Mouse (Mus musculus) heart, embryonic 15.5 days (tissue): ENCODE results near the gene Nat9. TPM values are rescaled to one million over a fixed set of nuclear protein-coding genes. Genes with fewer than 3 reads are reported as not detected.
A peak's percentile ranks its signal among the peaks of the same experiment; 100 is the strongest.

Experiments used
- ATAC-seq: fragments of 200-750 bp; cut with Nextera tagmentation; replicated peaks from 2 replicates; pipeline ENCODE4 v1.8.0; 2017; ENCODE audit warnings: low read depth, moderate TSS enrichment; ENCODE audit not compliant: insufficient number of reproducible peaks, insufficient read depth, low FRiP score
- H3K27ac ChIP-seq: fragments of 300-500 bp; sonication (generic); 2 replicates; pipeline ENCODE4 v1.5.1; 2015; ENCODE audit warnings: mild to moderate bottlenecking, inconsistent platforms
- H3K27me3 ChIP-seq: fragments of 300-500 bp; sonication (generic); 2 replicates; pipeline ENCODE4 v1.6.1; 2015; ENCODE audit warnings: inconsistent platforms
- H3K36me3 ChIP-seq: fragments of 300-500 bp; sonication (generic); 2 replicates; pipeline ENCODE4 v1.6.1; 2015; ENCODE audit warnings: mild to moderate bottlenecking, inconsistent platforms
- H3K4me1 ChIP-seq: fragments of 300-500 bp; sonication (generic); replicated peaks from 2 replicates; pipeline ENCODE4 v1.6.1; 2015; ENCODE audit warnings: inconsistent platforms
- H3K4me2 ChIP-seq: fragments of 300-500 bp; sonication (generic); 2 replicates; pipeline ENCODE4 v1.6.1; 2015; ENCODE audit warnings: inconsistent platforms, mild to moderate bottlenecking, moderate library complexity
- H3K4me3 ChIP-seq: fragments of 300-500 bp; sonication (generic); 2 replicates; pipeline ENCODE4 v1.5.1; 2015; ENCODE audit warnings: mild to moderate bottlenecking, inconsistent platforms
- H3K9ac ChIP-seq: fragments of 300-500 bp; sonication (generic); 2 replicates; pipeline ENCODE4 v1.6.1; 2015; ENCODE audit warnings: mild to moderate bottlenecking, inconsistent platforms
- H3K9me3 ChIP-seq: fragments of 300-500 bp; sonication (generic); replicated peaks from 2 replicates; pipeline ENCODE4 v1.6.1; 2016; ENCODE audit warnings: inconsistent platforms
- WGBS: fragments of 180-500 bp; shearing (Covaris S2); methylation state at CpG from one replicate; pipeline ENCODE4 v1.1.7; 2015; ENCODE audit warnings: mixed read lengths; 5-methylcytosine and 5-hydroxymethylcytosine counted together
- polyA plus RNA-seq: library from polyadenylated mRNA; unstranded; fragments of >200 nt; fragmentation: Nextera tagmentation; extraction: Ambion mirVana; gene quantifications from 2 replicates; pipeline ENCODE4 v1.2.1, GENCODE M21; 2015

Gene Nat9
- polyA plus RNA-seq, 1 experiment from 2014 or later = 16.2 TPM

GRCm38 (mm10) chr11:115212116-115212515, 24.5 kb upstream of the Nat9 start:
- Histone ChIP-seq H3K9me3 (no peaks in the 10 kb centered on the region), H3K27ac (no peak overlapping the region), H3K9ac (no peak overlapping the region), H3K4me1 (peaks cover 20% of the 10 kb centered on the region), H3K4me2 (no peak overlapping the region), H3K4me3 (no peak overlapping the region), H3K36me3 (no peaks in the 10 kb centered on the region), H3K27me3 (0 out of 2 replicates have a peak, but pooled peaks cover 4% of the 10 kb centered on the region)
- WGBS = 62% methylated on average over 13 of the region's 13 CpGs
- ATAC-seq = no peak

GRCm38 (mm10) chr11:115209958-115210357, 22.3 kb upstream of the Nat9 start:
- H3K27ac ChIP-seq = 0 out of 2 replicates have a peak overlapping the region, but pooled peaks have one; percentile 2
- no peak overlapping the region for H3K4me2 ChIP-seq
- H3K27me3 ChIP-seq = peaks cover 9% of the 10 kb centered on the region
- no peak for ATAC-seq
- H3K9me3 ChIP-seq = no peaks in the 10 kb centered on the region
- H3K9ac ChIP-seq = no peak overlapping the region
- H3K36me3 ChIP-seq = peaks cover 9% of the 10 kb centered on the region; the same call in 1 of the 2 replicates
- 80% methylated on average over 7 of the region's 7 CpGs for WGBS
- H3K4me3 ChIP-seq = no peak overlapping the region
- H3K4me1 ChIP-seq = peaks cover 10% of the 10 kb centered on the region

GRCm38 (mm10) chr11:115208776-115209732, 21.4 kb upstream of the Nat9 start:
- Histone ChIP-seq H3K9me3 (no peaks in the 10 kb centered on the region), H3K4me3 (no peak overlapping the region), H3K36me3 (peaks cover 12% of the 10 kb centered on the region; the same call in 1 of the 2 replicates), H3K4me1 (0 out of 2 replicates have a peak, but pooled peaks cover 5% of the 10 kb centered on the region), H3K4me2 (no peak overlapping the region), H3K9ac (no peak overlapping the region), H3K27ac (0 out of 2 replicates have a peak overlapping the region, but pooled peaks have one; percentile 2), H3K27me3 (peaks cover 11% of the 10 kb centered on the region)
- ATAC-seq = no peak
- WGBS = 72% methylated on average over 25 of the region's 25 CpGs

- no peak overlapping the region for H3K4me3 ChIP-seq
- no peaks in the 10 kb centered on the region for H3K9me3 ChIP-seq
- H3K4me1 ChIP-seq = 0 out of 2 replicates have a peak, but pooled peaks cover 5% of the 10 kb centered on the region
- ATAC-seq = no peak
- peaks cover 12% of the 10 kb centered on the region; the same call in 1 of the 2 replicates for H3K36me3 ChIP-seq
- H3K9ac ChIP-seq = no peak overlapping the region
- no peak overlapping the region for H3K27ac ChIP-seq
- peaks cover 11% of the 10 kb centered on the region for H3K27me3 ChIP-seq
- H3K4me2 ChIP-seq = no peak overlapping the region
- WGBS = 78% methylated on average over 12 of the region's 12 CpGs
Measured at GRCm38 (mm10) chr11:115208126-115208525, 20.5 kb upstream of the Nat9 start.

- Histone ChIP-seq H3K36me3 (peaks cover 21% of the 10 kb centered on the region; the same call in 1 of the 2 replicates), H3K4me1 (no peaks in the 10 kb centered on the region), H3K4me2 (no peak overlapping the region), H3K4me3 (no peak overlapping the region), H3K9me3 (no peaks in the 10 kb centered on the region), H3K27me3 (peaks cover 11% of the 10 kb centered on the region), H3K27ac (no peak overlapping the region), H3K9ac (no peak overlapping the region)
- no peak for ATAC-seq
- WGBS = 90% methylated on average over 9 of the region's 9 CpGs
Measured at GRCm38 (mm10) chr11:115202756-115203155, 15.1 kb upstream of the Nat9 start.

- peaks cover 21% of the 10 kb centered on the region; the same call in 1 of the 2 replicates for H3K36me3 ChIP-seq
- peak; percentile 70; the same call in 1 of the 2 replicates for ATAC-seq
- no peaks in the 10 kb centered on the region for H3K4me1 ChIP-seq
- no peak overlapping the region for H3K9ac ChIP-seq
- no peak overlapping the region for H3K27ac ChIP-seq
- WGBS = 16% methylated on average over 12 of the region's 12 CpGs
- peaks cover 10% of the 10 kb centered on the region for H3K27me3 ChIP-seq
- no peak overlapping the region for H3K4me2 ChIP-seq
- no peaks in the 10 kb centered on the region for H3K9me3 ChIP-seq
- no peak overlapping the region for H3K4me3 ChIP-seq
Measured at GRCm38 (mm10) chr11:115202316-115202715, 14.7 kb upstream of the Nat9 start.

- ATAC-seq = no peak
- Histone ChIP-seq H3K4me3 (no peak overlapping the region), H3K4me2 (no peak overlapping the region), H3K9ac (no peak overlapping the region), H3K27me3 (peaks cover 6% of the 10 kb centered on the region), H3K27ac (no peak overlapping the region), H3K4me1 (0 out of 2 replicates have a peak, but pooled peaks cover 4% of the 10 kb centered on the region), H3K9me3 (no peaks in the 10 kb centered on the region), H3K36me3 (peaks cover 15% of the 10 kb centered on the region; the same call in 1 of the 2 replicates)
- 93% methylated on average over 4 of the region's 4 CpGs for WGBS
Measured at GRCm38 (mm10) chr11:115200520-115200919, 12.9 kb upstream of the Nat9 start.

GRCm38 (mm10) chr11:115198932-115199384, 11.3 kb upstream of the Nat9 start:
- H3K27ac ChIP-seq = no peak overlapping the region
- no peak overlapping the region for H3K9ac ChIP-seq
- H3K9me3 ChIP-seq = no peaks in the 10 kb centered on the region
- no peaks in the 10 kb centered on the region; the same call in 1 of the 2 replicates for H3K27me3 ChIP-seq
- no peak for ATAC-seq
- 70% methylated on average over 12 of the region's 12 CpGs for WGBS
- H3K4me3 ChIP-seq = no peak overlapping the region
- H3K4me1 ChIP-seq = 0 out of 2 replicates have a peak, but pooled peaks cover 4% of the 10 kb centered on the region
- 0 out of 2 replicates have a peak, but pooled peaks cover 10% of the 10 kb centered on the region for H3K36me3 ChIP-seq
- H3K4me2 ChIP-seq = no peak overlapping the region

- no peak for ATAC-seq
- 67% methylated on average over 8 of the region's 8 CpGs for WGBS
- 0 out of 2 replicates have a peak, but pooled peaks cover 10% of the 10 kb centered on the region for H3K36me3 ChIP-seq
- H3K27ac ChIP-seq = no peak overlapping the region
- no peaks in the 10 kb centered on the region for H3K9me3 ChIP-seq
- H3K4me2 ChIP-seq = no peak overlapping the region
- no peak overlapping the region for H3K4me3 ChIP-seq
- no peaks in the 10 kb centered on the region for H3K27me3 ChIP-seq
- H3K9ac ChIP-seq = no peak overlapping the region
- 0 out of 2 replicates have a peak, but pooled peaks cover 6% of the 10 kb centered on the region for H3K4me1 ChIP-seq
Measured at GRCm38 (mm10) chr11:115197558-115197957, 9.9 kb upstream of the Nat9 start.

- Histone ChIP-seq H3K4me3 (no peak overlapping the region), H3K27me3 (no peaks in the 10 kb centered on the region), H3K9ac (no peak overlapping the region), H3K27ac (no peak overlapping the region), H3K9me3 (no peaks in the 10 kb centered on the region), H3K4me1 (peaks cover 14% of the 10 kb centered on the region), H3K36me3 (0 out of 2 replicates have a peak, but pooled peaks cover under 1% of the 10 kb centered on the region), H3K4me2 (no peak overlapping the region)
- WGBS = 46% methylated on average over 5 of the region's 5 CpGs
- no peak for ATAC-seq
Measured at GRCm38 (mm10) chr11:115195933-115196332, 8.3 kb upstream of the Nat9 start.

GRCm38 (mm10) chr11:115194693-115195092, 7.0 kb upstream of the Nat9 start:
- H3K27ac ChIP-seq = no peak overlapping the region
- WGBS = 52% methylated on average over 6 of the region's 6 CpGs
- peaks cover 14% of the 10 kb centered on the region for H3K4me1 ChIP-seq
- no peak for ATAC-seq
- no peaks in the 10 kb centered on the region for H3K9me3 ChIP-seq
- no peaks in the 10 kb centered on the region for H3K27me3 ChIP-seq
- no peaks in the 10 kb centered on the region; the same call in 1 of the 2 replicates for H3K36me3 ChIP-seq
- H3K9ac ChIP-seq = no peak overlapping the region
- no peak overlapping the region for H3K4me2 ChIP-seq
- H3K4me3 ChIP-seq = no peak overlapping the region
